Mouse (Mus musculus) thymus, adult 2 months (tissue): ENCODE measurements around the gene Zfp414.

Source experiments
- CTCF ChIP-seq: fragments of 200-500 bp; IDR thresholded peaks from 2 replicates; pipeline ENCODE4 v1.5.1; 2012; ENCODE audit warnings: mild to moderate bottlenecking, control low read depth, low read length, moderate library complexity, borderline replicate concordance; ENCODE audit not compliant: control insufficient read depth, poor library complexity, insufficient read depth; ENCODE audit errors: extremely low read depth
- POLR2A ChIP-seq: fragments of 200-500 bp; IDR thresholded peaks from 2 replicates; pipeline ENCODE4 v1.6.1; 2012; ENCODE audit warnings: mild to moderate bottlenecking, low read length, control low read depth, moderate library complexity; ENCODE audit not compliant: control insufficient read depth, poor library complexity, insufficient read depth; ENCODE audit errors: extremely low read depth

GRCm38 (mm10) chr17:33645073-33645472, 16.2 kb downstream of the Zfp414 start:
- TF ChIP-seq POLR2A, result no peak
- TF ChIP-seq CTCF, result no peak
